In the genomic region with DNA sequence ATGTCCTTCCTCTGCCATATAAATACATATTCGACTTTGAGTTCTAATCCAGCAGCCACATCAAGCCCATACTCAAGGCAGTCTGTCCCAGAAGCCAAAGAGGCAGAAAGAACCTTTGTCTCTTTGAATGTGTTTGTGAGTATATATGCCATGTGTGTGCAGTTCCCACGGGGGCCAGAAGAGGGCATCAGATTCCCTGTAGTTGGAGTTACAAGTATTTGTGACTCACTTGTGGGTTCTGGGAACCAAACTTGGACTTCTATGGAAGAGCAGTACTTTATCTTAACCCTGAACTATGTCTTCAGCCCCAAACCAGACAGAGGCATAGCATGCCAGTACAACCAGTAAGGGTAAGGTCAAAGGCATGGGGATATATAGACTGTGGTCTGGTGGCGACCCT, we compare ENCODE assay signal across 14 mouse cellular contexts.
"Had no signal": no experiment of that assay in that cellular context is flagged by ENCODE, and none has a peak within 500 bp of the region (broad histone marks: within the 10 kb centered on the region; RNA-seq: fewer than 3 reads in every experiment).

No protein-coding gene starts in this region.

- ATAC-seq: intestine, postnatal 0 days; lung, postnatal 0 days; midbrain, embryonic 16.5 days had no signal

- H3K36me3 ChIP-seq: limb, embryonic 10.5 days; midbrain, embryonic 10.5 days; neural tube, embryonic 13.5 days; stomach, embryonic 15.5 days had no signal

- H3K9ac ChIP-seq: neural tube, embryonic 13.5 days; stomach, embryonic 15.5 days had no signal

- H3K27me3 ChIP-seq: stomach, embryonic 15.5 days had no signal

- H3K4me2 ChIP-seq: liver, embryonic 11.5 days; neural tube, embryonic 13.5 days; stomach, embryonic 15.5 days had no signal

- H3K27ac ChIP-seq: left cerebral cortex, adult 2 months; limb, embryonic 10.5 days; midbrain, embryonic 10.5 days; neural tube, embryonic 13.5 days; stomach, embryonic 15.5 days had no signal

- H3K4me3 ChIP-seq: left cerebral cortex, adult 2 months; limb, embryonic 10.5 days; midbrain, embryonic 10.5 days; neural tube, embryonic 13.5 days; stomach, embryonic 15.5 days had no signal

- DNase-seq: kidney, postnatal 25 days; lung, postnatal 4 days; retina, postnatal 1 day; thymus, adult 2 months; thymus, postnatal 25 days had no signal

- H3K9me3 ChIP-seq: limb, embryonic 10.5 days; neural tube, embryonic 13.5 days; stomach, embryonic 15.5 days had no signal

- H3K4me1 ChIP-seq: limb, embryonic 10.5 days; midbrain, embryonic 10.5 days; neural tube, embryonic 13.5 days; stomach, embryonic 15.5 days had no signal
